Mouse (Mus musculus) CD8-positive naive resting alpha-beta T cell, adult 2 months (primary cell): ENCODE data around the gene Zscan5b.
A peak's percentile ranks its signal among the peaks of the same experiment; 100 is the strongest.
"Not testable (repeated sequence)": the region's sequence is repeated elsewhere in the genome, so short reads cannot be mapped to it uniquely, and the experiment has no call there.

Experiments
- DNase-seq, 2 experiments: peaks; one replicate each; pipeline ENCODE4 v3.0.0; 2022; ENCODE audit warnings: low read depth in 2 of 2, low spot score in 2 of 2

The Zscan5b gene

GRCm38 (mm10) chr7:6221978-6222377 is at the start of gene Zscan5b:
TSS of gene Zscan5b (plus strand) at chr7:6222278.
- DNase-seq: no peak

DNA sequence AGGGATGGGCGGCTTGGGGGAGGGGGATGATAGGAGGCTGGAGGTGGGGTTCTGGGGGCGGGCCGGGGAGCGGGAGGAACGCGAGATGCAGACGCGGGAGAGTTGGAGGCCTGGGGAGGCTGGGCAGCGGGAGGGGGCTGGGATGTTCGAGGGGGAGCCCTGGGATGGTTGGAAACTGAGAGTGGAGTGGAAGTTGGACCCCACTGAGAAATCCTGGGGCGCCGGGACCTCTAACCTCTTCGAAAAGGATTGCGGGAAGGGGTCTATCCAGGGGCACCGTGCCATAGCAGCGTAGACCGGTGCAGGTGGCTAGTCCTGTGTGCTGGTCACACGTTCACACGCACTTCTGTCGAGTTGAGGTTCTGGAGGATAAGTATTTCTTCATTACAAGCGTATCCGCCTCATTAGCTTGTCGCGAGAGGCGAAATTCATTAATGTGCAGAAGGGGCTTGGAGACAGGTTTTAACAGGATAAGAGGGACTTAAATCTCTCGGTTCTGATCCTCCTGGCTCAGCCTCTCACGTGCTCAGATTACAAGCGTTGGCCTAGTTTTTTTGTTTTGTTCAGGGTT is 49.3 kb upstream of the Zscan5b start:
- peak in 1 of 2 experiments; percentile 10 for DNase-seq

- no peak for DNase-seq
Measured at GRCm38 (mm10) chr7:6173872-6174271, 48.2 kb upstream of the Zscan5b start.

DNA sequence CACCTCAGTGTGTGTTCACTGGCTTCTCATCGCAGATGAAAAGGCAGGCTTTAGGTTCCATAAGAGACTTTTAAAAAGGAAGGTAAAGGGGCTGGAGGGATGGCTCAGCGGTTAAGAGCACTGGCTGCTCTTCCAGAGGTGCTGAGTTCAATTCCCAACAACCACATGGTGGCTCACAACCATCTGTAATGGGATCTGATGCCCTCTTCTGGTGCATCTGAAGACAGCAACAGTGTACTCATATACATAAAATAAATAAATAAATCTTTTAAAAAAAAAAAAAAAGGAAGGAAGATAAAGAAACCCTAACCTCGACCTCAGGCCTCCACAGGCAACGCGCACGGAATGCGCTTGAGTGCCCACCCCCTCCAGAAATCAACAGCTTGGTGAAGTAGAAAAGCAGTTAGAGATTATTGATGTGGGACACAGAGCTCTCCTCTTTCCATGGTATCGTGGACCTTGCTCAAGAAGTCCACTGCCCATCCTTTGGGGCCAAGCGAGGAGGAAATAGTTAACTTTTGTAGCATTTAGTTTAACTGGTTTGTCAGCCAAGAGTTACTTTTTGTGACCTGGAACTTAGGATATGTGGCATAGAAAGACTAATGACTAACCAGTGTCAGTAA is 47.6 kb upstream of the Zscan5b start:
- not testable (repeated sequence) for DNase-seq

DNA sequence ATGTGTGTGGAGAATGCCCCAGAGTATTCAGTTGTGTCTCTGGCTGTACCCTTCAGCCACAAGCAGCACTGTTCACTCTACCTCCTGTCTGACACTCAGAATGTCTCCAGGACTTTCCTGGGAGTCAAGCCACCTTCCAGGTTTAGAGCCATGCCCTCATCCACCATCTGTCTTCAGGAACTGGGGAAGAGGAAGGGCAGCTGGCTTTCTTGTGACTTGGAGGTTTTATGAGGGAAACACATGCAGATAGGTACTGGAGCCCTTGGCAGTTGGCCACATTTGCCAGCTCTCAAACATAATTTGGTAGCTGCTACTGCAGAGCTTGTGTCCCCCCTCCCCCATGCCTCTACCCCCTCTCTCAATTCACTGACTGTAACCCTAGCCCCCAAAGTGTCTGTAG is 43.1 kb upstream of the Zscan5b start:
- no peak for DNase-seq

DNA sequence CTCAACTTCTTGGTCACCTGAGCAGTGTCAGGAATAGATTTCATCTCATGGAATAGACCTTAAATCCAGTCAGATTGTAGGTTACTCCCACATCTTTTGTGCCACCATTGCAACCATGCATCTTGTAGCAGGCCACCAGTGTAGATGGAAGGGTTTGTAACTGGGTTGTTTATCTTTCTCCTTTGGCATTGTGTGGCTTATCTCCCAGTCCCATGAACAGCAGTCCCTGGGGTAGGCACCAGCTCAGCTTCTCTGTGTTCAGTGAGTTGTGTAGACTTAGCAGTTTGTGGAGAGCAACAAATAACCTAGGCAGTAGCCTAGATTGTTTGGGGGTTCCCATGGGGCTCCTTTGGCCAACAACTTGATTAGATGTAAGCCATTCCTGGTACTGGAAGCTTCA is 39.2 kb upstream of the Zscan5b start:
- DNase-seq: no peak

GRCm38 (mm10) chr7:6183802-6184201 is 38.3 kb upstream of the Zscan5b start:
- DNase-seq: no peak

GRCm38 (mm10) chr7:6184521-6184920 is 37.6 kb upstream of the Zscan5b start:
- DNase-seq: no peak

DNA sequence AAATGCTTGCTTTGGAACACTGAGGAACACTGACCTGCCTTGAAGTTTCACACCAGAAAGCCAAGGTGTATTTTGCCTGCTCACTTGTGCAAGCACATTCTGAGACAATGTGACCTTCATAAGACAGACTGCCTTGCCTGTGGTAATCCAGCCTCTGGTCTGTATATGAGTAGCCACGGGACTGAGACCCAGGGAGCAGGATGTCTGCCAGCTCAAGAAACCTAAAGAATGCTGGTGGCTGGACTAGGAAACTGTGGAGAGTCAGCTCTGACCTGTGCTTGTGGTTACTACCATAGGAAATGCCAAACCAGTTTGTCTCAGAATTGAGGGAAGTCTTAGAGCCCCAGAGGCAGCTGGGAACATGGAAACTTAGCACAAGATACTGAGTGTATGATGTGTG is 36.7 kb upstream of the Zscan5b start:
- DNase-seq: no peak

- no peak for DNase-seq
Measured at GRCm38 (mm10) chr7:6186176-6186575, 35.9 kb upstream of the Zscan5b start.

DNA sequence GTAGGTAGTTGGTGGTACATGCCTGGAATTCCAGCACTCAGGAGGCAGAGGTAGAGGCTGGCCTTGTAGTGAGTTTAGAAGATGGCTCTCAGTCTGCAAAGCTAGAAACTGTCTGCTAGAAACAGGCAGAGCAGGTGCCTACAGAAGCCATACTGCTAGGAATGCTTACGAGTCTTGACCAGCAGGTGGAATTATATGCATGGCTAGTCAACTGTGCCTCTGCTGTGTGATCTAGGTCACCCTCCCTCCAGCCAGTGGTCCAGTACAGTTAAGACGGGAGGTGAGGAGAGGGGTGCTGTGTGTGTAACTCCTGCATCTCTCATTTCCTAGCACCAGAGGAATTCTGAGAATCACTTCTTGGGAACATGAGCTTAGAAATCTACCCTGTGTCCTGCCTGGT is 35.3 kb upstream of the Zscan5b start:
- DNase-seq: no peak

- no peak for DNase-seq
Measured at GRCm38 (mm10) chr7:6189542-6189941, 32.5 kb upstream of the Zscan5b start.

DNA sequence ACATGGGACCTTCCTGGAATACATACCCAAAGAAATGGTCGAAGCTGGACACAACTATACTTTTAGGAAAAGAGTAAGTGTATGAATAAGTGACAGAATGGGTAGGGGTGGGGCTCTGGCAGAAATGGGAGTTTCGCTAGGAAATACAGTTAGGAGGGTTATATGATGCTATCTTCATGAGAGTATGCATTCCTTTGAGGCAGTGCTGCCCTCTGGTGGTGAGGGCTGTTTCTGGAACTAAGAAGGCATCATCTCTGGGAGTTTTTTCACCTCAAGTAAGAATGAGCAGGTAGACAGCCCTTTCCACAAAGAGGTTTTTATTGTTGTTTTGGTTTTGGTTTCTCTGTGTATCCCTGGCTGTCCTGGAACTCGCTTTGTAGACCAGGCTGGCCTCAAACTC is 30.7 kb upstream of the Zscan5b start:
- DNase-seq: peak; percentile 64 to 75

GRCm38 (mm10) chr7:6194129-6194528 is 27.9 kb upstream of the Zscan5b start:
- DNase-seq: peak; percentile 49 to 60

GRCm38 (mm10) chr7:6195777-6196176 is 26.3 kb upstream of the Zscan5b start:
- no peak for DNase-seq

GRCm38 (mm10) chr7:6196790-6197189 is 25.3 kb upstream of the Zscan5b start, which contains the start of gene Galp:
TSS of gene Galp (plus strand) at chr7:6197090.
- DNase-seq: no peak

GRCm38 (mm10) chr7:6204200-6204599 is 17.9 kb upstream of the Zscan5b start:
- no peak for DNase-seq

- DNase-seq: peak in 1 of 2 experiments; percentile 20
Measured at GRCm38 (mm10) chr7:6213144-6213543, 8.9 kb upstream of the Zscan5b start.

- DNase-seq: not testable (repeated sequence)
Measured at GRCm38 (mm10) chr7:6214691-6215090, 7.4 kb upstream of the Zscan5b start.

- DNase-seq: no peak
Measured at GRCm38 (mm10) chr7:6220147-6220546, 1.9 kb upstream of the Zscan5b start.

DNA sequence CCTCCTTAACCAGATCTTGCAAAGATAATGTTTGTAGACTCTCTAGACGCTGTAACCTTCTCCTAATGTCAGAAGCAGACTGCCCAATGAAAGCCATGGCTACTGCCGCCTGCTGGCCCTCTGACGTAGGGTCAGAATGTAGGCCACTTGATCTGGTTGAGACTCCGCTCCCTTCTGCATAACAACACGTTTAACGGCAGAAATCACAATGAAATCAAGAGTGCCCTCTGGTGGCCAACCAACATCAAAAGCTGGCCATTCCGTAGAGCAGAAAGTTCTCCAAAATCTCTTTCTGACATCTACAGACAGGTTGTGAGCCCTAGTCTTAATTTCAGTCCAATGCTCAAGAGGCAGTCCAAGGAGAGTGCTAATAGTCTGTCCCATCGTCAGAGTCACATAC is 6.4 kb downstream of the Zscan5b start:
- not testable (repeated sequence) for DNase-seq

- DNase-seq: no peak
Measured at GRCm38 (mm10) chr7:6239787-6240186, 17.7 kb downstream of the Zscan5b start.

DNA sequence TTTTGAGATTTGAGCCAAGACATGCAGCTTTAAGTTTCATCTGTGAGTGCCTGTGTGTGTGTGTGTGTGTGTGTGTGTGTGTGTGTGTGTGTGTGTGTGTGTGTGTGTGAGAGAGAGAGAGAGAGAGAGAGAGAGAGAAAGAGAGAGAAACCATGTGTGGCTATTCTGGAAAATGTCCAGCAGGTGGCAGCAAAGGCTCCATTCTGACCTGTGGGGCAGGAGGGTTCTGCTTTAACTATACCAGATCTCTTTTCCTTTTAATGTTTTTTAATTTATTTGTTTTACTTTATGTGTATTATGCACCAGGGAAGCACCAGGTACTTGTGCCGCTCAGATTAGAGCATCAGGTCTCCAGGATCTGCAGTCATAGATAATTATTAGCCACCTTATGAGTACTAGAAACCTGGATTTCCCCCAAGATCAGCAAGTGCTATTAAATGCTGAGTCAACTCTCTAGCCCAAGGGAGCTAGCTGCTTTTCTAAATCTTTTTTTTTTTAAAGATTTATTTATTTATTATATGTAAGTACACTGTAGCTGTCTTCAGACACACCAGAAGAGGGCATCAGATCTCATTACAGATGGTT is 18.9 kb downstream of the Zscan5b start:
- DNase-seq: peak; percentile 26 to 52
